Mouse (Mus musculus) lung, embryonic 14.5 days (tissue): Measurements from ENCODE around the gene Bmp6. TPM values are rescaled to one million over a fixed set of nuclear protein-coding genes. Genes with fewer than 3 reads are reported as not detected.

Experiments used
- ATAC-seq: fragments of 200-750 bp; cut with Nextera tagmentation; 2 replicates; pipeline ENCODE4 v1.8.0; 2017; ENCODE audit warnings: mild to moderate bottlenecking, moderate TSS enrichment, moderate library complexity; ENCODE audit not compliant: insufficient read depth
- DNase-seq: peaks from one replicate; pipeline ENCODE4 v3.0.0-alpha.2; 2015
- H3K27ac ChIP-seq: fragments of 300-500 bp; sonication (generic); 2 replicates; pipeline ENCODE4 v1.5.1; 2014; ENCODE audit warnings: low read depth, mild to moderate bottlenecking, moderate library complexity
- H3K27me3 ChIP-seq: fragments of 300-500 bp; sonication (generic); 2 replicates; pipeline ENCODE4 v1.6.1; 2014; ENCODE audit warnings: low read length, control low read depth; ENCODE audit not compliant: insufficient read depth
- H3K36me3 ChIP-seq: fragments of 300-500 bp; sonication (generic); 2 replicates; pipeline ENCODE4 v1.6.1; 2014; ENCODE audit warnings: control low read depth; ENCODE audit not compliant: insufficient read depth
- H3K4me1 ChIP-seq: fragments of 300-500 bp; sonication (generic); 2 replicates; pipeline ENCODE4 v1.6.1; 2014; ENCODE audit warnings: antibody characterized with exemption, control low read depth; ENCODE audit not compliant: insufficient read depth
- H3K4me2 ChIP-seq: fragments of 300-500 bp; sonication (generic); 2 replicates; pipeline ENCODE4 v1.6.1; 2014; ENCODE audit warnings: mild to moderate bottlenecking
- H3K4me3 ChIP-seq: fragments of 300-500 bp; sonication (generic); 2 replicates; pipeline ENCODE4 v1.5.1; 2014; ENCODE audit warnings: low read depth, low read length
- H3K9ac ChIP-seq: fragments of 300-500 bp; sonication (generic); 2 replicates; pipeline ENCODE4 v1.6.1; 2014
- H3K9me3 ChIP-seq: fragments of 300-500 bp; sonication (generic); 2 replicates; pipeline ENCODE4 v1.6.1; 2016; ENCODE audit warnings: low read depth, low read length, control low read depth
- CTCF ChIP-seq: IDR thresholded peaks from 2 replicates; pipeline ENCODE4 v1.5.1; 2016; ENCODE audit warnings: antibody characterized with exemption, low read depth
- WGBS: fragments of 180-500 bp; shearing (Covaris S2); extraction: QIAGEN DNeasy Blood & Tissue Kit; methylation state at CpG from one replicate; pipeline ENCODE4 v1.1.7; 2014; 5-methylcytosine and 5-hydroxymethylcytosine counted together
- polyA plus RNA-seq: library from polyadenylated mRNA; unstranded; fragments of >200 nt; fragmentation: Nextera tagmentation; extraction: Ambion mirVana; gene quantifications from 2 replicates; pipeline ENCODE4 v1.2.1, GENCODE M21; 2014

Bmp6 gene
- polyA plus RNA-seq, 1 experiment from 2014 or later = 1.1 TPM

- ATAC-seq = no peak
- 76% methylated on average over 7 of the region's 7 CpGs for WGBS
Observed at GRCm38 (mm10) chr13:38481021-38481420, 136.1 kb downstream of the Bmp6 start.

GRCm38 (mm10) chr13:38484701-38485100, 139.8 kb downstream of the Bmp6 start:
- Histone ChIP-seq H3K4me1 (no peaks in the 10 kb centered on the region), H3K27me3 (no peaks in the 10 kb centered on the region), H3K9ac (no peak overlapping the region), H3K9me3 (no peaks in the 10 kb centered on the region), H3K4me2 (no peak overlapping the region), H3K4me3 (no peak overlapping the region), H3K27ac (no peak overlapping the region), H3K36me3 (no peaks in the 10 kb centered on the region)
- 71% methylated on average over 5 of the region's 5 CpGs for WGBS
- DNase-seq = no peak
- ATAC-seq = no peak
- TF ChIP-seq CTCF = no peak

More at GRCm38 (mm10) chr13:38481021-38481420, 136.1 kb downstream of the Bmp6 start:
- Histone ChIP-seq H3K4me2 (no peak overlapping the region), H3K27me3 (no peaks in the 10 kb centered on the region), H3K27ac (no peak overlapping the region), H3K4me3 (no peak overlapping the region), H3K9me3 (no peaks in the 10 kb centered on the region), H3K4me1 (no peaks in the 10 kb centered on the region), H3K9ac (no peak overlapping the region), H3K36me3 (no peaks in the 10 kb centered on the region)
- no peak for DNase-seq
- no peak for TF ChIP-seq CTCF

- H3K9ac ChIP-seq = no peak overlapping the region
- no peaks in the 10 kb centered on the region for H3K9me3 ChIP-seq
- WGBS = 73% methylated on average over 6 of the region's 6 CpGs
- no peaks in the 10 kb centered on the region for H3K36me3 ChIP-seq
- no peak overlapping the region for H3K27ac ChIP-seq
- H3K4me1 ChIP-seq = no peaks in the 10 kb centered on the region
- ATAC-seq = no peak
- TF ChIP-seq CTCF = no peak
- H3K4me3 ChIP-seq = no peak overlapping the region
- H3K4me2 ChIP-seq = no peak overlapping the region
- no peaks in the 10 kb centered on the region for H3K27me3 ChIP-seq
- no peak for DNase-seq
Observed at GRCm38 (mm10) chr13:38486767-38487166, 141.9 kb downstream of the Bmp6 start.

GRCm38 (mm10) chr13:38496715-38497114, 151.8 kb downstream of the Bmp6 start:
- H3K4me2 ChIP-seq = no peak overlapping the region

GRCm38 (mm10) chr13:38501314-38501713, 156.4 kb downstream of the Bmp6 start:
- no peak overlapping the region for H3K4me3 ChIP-seq
- no peaks in the 10 kb centered on the region for H3K4me1 ChIP-seq
- H3K4me2 ChIP-seq = no peak overlapping the region
- H3K27ac ChIP-seq = no peak overlapping the region
- no peak for TF ChIP-seq CTCF
- no peaks in the 10 kb centered on the region for H3K27me3 ChIP-seq
- WGBS = 85% methylated on average over 12 of the region's 12 CpGs
- H3K9ac ChIP-seq = no peak overlapping the region
- DNase-seq (no peak), ATAC-seq (no peak)
- peaks cover 71% of the 10 kb centered on the region for H3K36me3 ChIP-seq
- no peaks in the 10 kb centered on the region for H3K9me3 ChIP-seq

More at GRCm38 (mm10) chr13:38496715-38497114, 151.8 kb downstream of the Bmp6 start:
- Histone ChIP-seq H3K36me3 (peaks cover 25% of the 10 kb centered on the region), H3K27ac (no peak overlapping the region), H3K9me3 (no peaks in the 10 kb centered on the region), H3K4me3 (no peak overlapping the region), H3K4me1 (no peaks in the 10 kb centered on the region), H3K27me3 (no peaks in the 10 kb centered on the region), H3K9ac (no peak overlapping the region)
- WGBS = 26% methylated on average over 3 of the region's 3 CpGs
- no peak for DNase-seq
- no peak for ATAC-seq
- TF ChIP-seq CTCF = no peak

GRCm38 (mm10) chr13:38503137-38503849, 158.4 kb downstream of the Bmp6 start:
- Histone ChIP-seq H3K27ac (no peak overlapping the region), H3K9ac (no peak overlapping the region), H3K9me3 (no peaks in the 10 kb centered on the region), H3K4me2 (no peak overlapping the region), H3K36me3 (peaks cover 91% of the 10 kb centered on the region), H3K4me1 (no peaks in the 10 kb centered on the region), H3K4me3 (no peak overlapping the region), H3K27me3 (no peaks in the 10 kb centered on the region)
- DNase-seq = no peak
- 76% methylated on average over 14 of the region's 14 CpGs for WGBS
- no peak for TF ChIP-seq CTCF
- ATAC-seq = no peak

GRCm38 (mm10) chr13:38506320-38506719, 161.4 kb downstream of the Bmp6 start:
- H3K27ac ChIP-seq = no peak overlapping the region
- ATAC-seq (no peak), DNase-seq (peak; percentile 57)
- H3K4me3 ChIP-seq = no peak overlapping the region
- peak; percentile 51 for TF ChIP-seq CTCF
- H3K9me3 ChIP-seq = no peaks in the 10 kb centered on the region
- H3K36me3 ChIP-seq = peaks cover 96% of the 10 kb centered on the region
- no peak overlapping the region for H3K9ac ChIP-seq
- 81% methylated on average over 8 of the region's 8 CpGs for WGBS
- no peak overlapping the region for H3K4me2 ChIP-seq
- no peaks in the 10 kb centered on the region for H3K27me3 ChIP-seq
- no peaks in the 10 kb centered on the region for H3K4me1 ChIP-seq

GRCm38 (mm10) chr13:38506936-38507335, 162.0 kb downstream of the Bmp6 start:
- WGBS = 89% methylated on average over 10 of the region's 10 CpGs
- H3K4me2 ChIP-seq = no peak overlapping the region
- no peaks in the 10 kb centered on the region for H3K27me3 ChIP-seq
- no peak for ATAC-seq
- no peaks in the 10 kb centered on the region for H3K4me1 ChIP-seq
- H3K27ac ChIP-seq = no peak overlapping the region
- H3K9me3 ChIP-seq = no peaks in the 10 kb centered on the region
- no peak for TF ChIP-seq CTCF
- peaks cover 96% of the 10 kb centered on the region for H3K36me3 ChIP-seq
- no peak overlapping the region for H3K9ac ChIP-seq
- DNase-seq = no peak
- H3K4me3 ChIP-seq = no peak overlapping the region
